Mouse (Mus musculus) midbrain, postnatal 0 days (tissue): ENCODE data around the gene Phlpp2. TPM values are rescaled to one million over a fixed set of nuclear protein-coding genes. Genes with fewer than 3 reads are reported as not detected.

Experiments used
- ATAC-seq: fragments of 200-750 bp; cut with Nextera tagmentation; 2 replicates; pipeline ENCODE4 v1.8.0; 2017; ENCODE audit warnings: moderate number of reproducible peaks, mild to moderate bottlenecking, moderate TSS enrichment, moderate library complexity; ENCODE audit not compliant: low FRiP score
- DNase-seq: peaks from one replicate; pipeline ENCODE4 v3.0.0-alpha.2; 2015; ENCODE audit warnings: low spot score
- H3K27ac ChIP-seq: fragments of 300-500 bp; sonication (generic); 2 replicates; pipeline ENCODE4 v1.5.1; 2014; ENCODE audit warnings: low read depth, mild to moderate bottlenecking, low read length, mixed read lengths
- H3K27me3 ChIP-seq: fragments of 300-500 bp; sonication (generic); 2 replicates; pipeline ENCODE4 v1.6.1; 2014; ENCODE audit warnings: low read length, control low read depth, mixed read lengths; ENCODE audit not compliant: insufficient read depth
- H3K36me3 ChIP-seq: fragments of 300-500 bp; sonication (generic); 2 replicates; pipeline ENCODE4 v1.6.1; 2014; ENCODE audit warnings: low read length, control low read depth, mixed read lengths; ENCODE audit not compliant: insufficient read depth
- H3K4me1 ChIP-seq: fragments of 300-500 bp; sonication (generic); 2 replicates; pipeline ENCODE4 v1.6.1; 2014; ENCODE audit warnings: mild to moderate bottlenecking, control low read depth, antibody characterized with exemption, low read length, mixed read lengths; ENCODE audit not compliant: insufficient read depth
- H3K4me2 ChIP-seq: fragments of 300-500 bp; sonication (generic); 2 replicates; pipeline ENCODE4 v1.6.1; 2014; ENCODE audit warnings: low read depth, mild to moderate bottlenecking, low read length, mixed read lengths; ENCODE audit not compliant: poor library complexity, severe bottlenecking
- H3K4me3 ChIP-seq: fragments of 300-500 bp; sonication (generic); 2 replicates; pipeline ENCODE4 v1.5.1; 2014; ENCODE audit warnings: low read depth, mild to moderate bottlenecking, low read length, moderate library complexity
- H3K9ac ChIP-seq: fragments of 300-500 bp; sonication (generic); replicated peaks from 2 replicates; pipeline ENCODE4 v1.6.1; 2014; ENCODE audit warnings: mild to moderate bottlenecking, low read length, moderate library complexity, mixed read lengths; ENCODE audit not compliant: poor library complexity, severe bottlenecking
- H3K9me3 ChIP-seq: fragments of 300-500 bp; sonication (generic); 2 replicates; pipeline ENCODE4 v1.6.1; 2016; ENCODE audit warnings: low read length, control low read depth
- CTCF ChIP-seq: IDR thresholded peaks from 2 replicates; pipeline ENCODE4 v1.5.1; 2016; ENCODE audit warnings: antibody characterized with exemption, mild to moderate bottlenecking
- WGBS: fragments of 180-500 bp; shearing (Covaris S2); extraction: QIAGEN DNeasy Blood & Tissue Kit; methylation state at CpG from one replicate; pipeline ENCODE4 v1.1.7; 2014; 5-methylcytosine and 5-hydroxymethylcytosine counted together
- polyA plus RNA-seq: library from polyadenylated mRNA; unstranded; fragments of >200 nt; fragmentation: Nextera tagmentation; extraction: Ambion mirVana; gene quantifications from 2 replicates; pipeline ENCODE4 v1.2.1, GENCODE M21; 2015
- total RNA-seq: library from RNA; depleted of rRNA; stranded (reverse); fragments of >200 nt; gene quantifications from 2 replicates; pipeline ENCODE4 v1.2.3, GENCODE M21; 2014; rRNA removed

The Phlpp2 gene
- total and polyA plus RNA-seq, 2 experiments from 2014 or later: 4.7 to 11.6 TPM

- Histone ChIP-seq H3K4me3 (no peak overlapping the region), H3K36me3 (no peaks in the 10 kb centered on the region), H3K9ac (no peak overlapping the region), H3K27ac (no peak overlapping the region), H3K9me3 (no peaks in the 10 kb centered on the region), H3K27me3 (no peaks in the 10 kb centered on the region), H3K4me1 (no peaks in the 10 kb centered on the region), H3K4me2 (no peak overlapping the region)
- TF ChIP-seq CTCF: no peak
- DNase-seq (no peak), ATAC-seq (no peak)
- 89% methylated on average over 8 of the region's 8 CpGs for WGBS
These were observed 120.8 kb downstream of the Phlpp2 start for GRCm38 (mm10) chr8:109989151-109989550.

GRCm38 (mm10) chr8:109990224-109990623 is 121.9 kb downstream of the Phlpp2 start, which contains the start of gene Tat:
Tat (plus strand) TSS chr8:109990437.
- H3K27ac ChIP-seq: no peak within 1 kb of the TSS
- DNase-seq (no peak), ATAC-seq (no peak)
- H3K27me3 ChIP-seq: no peaks in the 10 kb centered on the region
- WGBS: 84% methylated on average over 8 of the region's 8 CpGs
- no peak within 1 kb of the TSS for H3K9ac ChIP-seq
- H3K36me3 ChIP-seq: no peaks in the 10 kb centered on the region
- no peaks in the 10 kb centered on the region for H3K4me1 ChIP-seq
- H3K9me3 ChIP-seq: no peaks in the 10 kb centered on the region
- no peak within 1 kb of the TSS for H3K4me2 ChIP-seq
- TF ChIP-seq CTCF: no peak
- no peak within 1 kb of the TSS for H3K4me3 ChIP-seq

- WGBS: 55% methylated on average over 5 of the region's 5 CpGs
- H3K4me2 ChIP-seq: no peak overlapping the region
- H3K9ac ChIP-seq: no peak overlapping the region
- no peaks in the 10 kb centered on the region for H3K4me1 ChIP-seq
- TF ChIP-seq CTCF: no peak
- no peaks in the 10 kb centered on the region for H3K27me3 ChIP-seq
- H3K27ac ChIP-seq: no peak overlapping the region
- H3K36me3 ChIP-seq: no peaks in the 10 kb centered on the region
- ATAC-seq (no peak), DNase-seq (no peak)
- H3K9me3 ChIP-seq: no peaks in the 10 kb centered on the region
- H3K4me3 ChIP-seq: no peak overlapping the region
These were observed 123.8 kb downstream of the Phlpp2 start for GRCm38 (mm10) chr8:109992166-109992565.

GRCm38 (mm10) chr8:109992951-109993350 is 124.6 kb downstream of the Phlpp2 start:
- no peak for DNase-seq
- no peaks in the 10 kb centered on the region for H3K4me1 ChIP-seq
- H3K36me3 ChIP-seq: no peaks in the 10 kb centered on the region
- H3K9me3 ChIP-seq: no peaks in the 10 kb centered on the region
- no peak for ATAC-seq
- H3K4me3 ChIP-seq: no peak overlapping the region
- H3K4me2 ChIP-seq: no peak overlapping the region
- no peak for TF ChIP-seq CTCF
- no peak overlapping the region for H3K27ac ChIP-seq
- WGBS: 78% methylated on average over 1 of the region's 1 CpGs
- no peak overlapping the region for H3K9ac ChIP-seq
- no peaks in the 10 kb centered on the region for H3K27me3 ChIP-seq

Other genes with a start within 250 kb of the Phlpp2 start
- gene Ist1, start 175.3 kb upstream of the Phlpp2 start, total RNA-seq: 96.1 and 107 TPM in 2 replicates
- gene Ist1, start 175.3 kb upstream of the Phlpp2 start, polyA plus RNA-seq: 109 and 110 TPM in 2 replicates
- 68.2 and 72.9 TPM in 2 replicates for gene Zfp821, start 163.0 kb upstream of the Phlpp2 start, total RNA-seq
- gene Zfp821, start 163.0 kb upstream of the Phlpp2 start, polyA plus RNA-seq: 54.3 and 58.7 TPM in 2 replicates
- gene Atxn1l, start 130.8 kb upstream of the Phlpp2 start, total RNA-seq: 12.4 and 16.9 TPM in 2 replicates
- gene Atxn1l, start 130.8 kb upstream of the Phlpp2 start, polyA plus RNA-seq: 1.8 and 3.9 TPM in 2 replicates
- 74.4 and 94.0 TPM in 2 replicates for gene Ap1g1, start 90.0 kb upstream of the Phlpp2 start, total RNA-seq
- 32.8 and 40.2 TPM in 2 replicates for gene Ap1g1, start 90.0 kb upstream of the Phlpp2 start, polyA plus RNA-seq
- gene Marveld3, start 93.7 kb downstream of the Phlpp2 start, total RNA-seq: 0.47 and 1.4 TPM in 2 replicates
- gene Marveld3, start 93.7 kb downstream of the Phlpp2 start, polyA plus RNA-seq: 1.1 and 1.6 TPM in 2 replicates
- not detected in 2 replicates for gene Tat, start 121.9 kb downstream of the Phlpp2 start, total RNA-seq
- 0.14 and 0.15 TPM in 2 replicates for gene Tat, start 121.9 kb downstream of the Phlpp2 start, polyA plus RNA-seq
- gene Chst4, start 171.2 kb downstream of the Phlpp2 start, total RNA-seq: not detected in 2 replicates
- not detected in 2 replicates for gene Chst4, start 171.2 kb downstream of the Phlpp2 start, polyA plus RNA-seq
- 13.6 and 15.7 TPM in 2 replicates for gene Zfp612, start 211.2 kb downstream of the Phlpp2 start, total RNA-seq
- 16.5 and 16.7 TPM in 2 replicates for gene Zfp612, start 211.2 kb downstream of the Phlpp2 start, polyA plus RNA-seq
- gene Gm21964, start 232.7 kb downstream of the Phlpp2 start, total RNA-seq: not detected in 2 replicates
- gene Gm21964, start 232.7 kb downstream of the Phlpp2 start, polyA plus RNA-seq: not detected in 2 replicates
- not detected in 2 replicates for gene Gm17720, start 234.2 kb downstream of the Phlpp2 start, total RNA-seq
- not detected in 2 replicates for gene Gm17720, start 234.2 kb downstream of the Phlpp2 start, polyA plus RNA-seq